Mouse (Mus musculus) lung, adult 2 months (tissue): ENCODE results near the gene Mcl1. TPM values are rescaled to one million over a fixed set of nuclear protein-coding genes. Genes with fewer than 3 reads are reported as not detected.

Experiments
- DNase-seq: peaks from one replicate; pipeline ENCODE4 v3.0.0; 2022
- H3K4me1 ChIP-seq: fragments of 200-500 bp; 2 replicates; pipeline ENCODE4 v1.6.1; 2011; ENCODE audit warnings: low read length; ENCODE audit not compliant: control insufficient read depth, insufficient read depth
- H3K4me3 ChIP-seq: fragments of 200-500 bp; replicated peaks from 2 replicates; pipeline ENCODE3; 2011; ENCODE audit warnings: low read depth, mild to moderate bottlenecking, control low read depth, low read length; ENCODE audit errors: extremely low read depth
- CTCF ChIP-seq: fragments of 200-500 bp; IDR thresholded peaks from 2 replicates; pipeline ENCODE4 v1.5.1; 2011; ENCODE audit warnings: mild to moderate bottlenecking, low read length, control low read depth; ENCODE audit not compliant: insufficient read depth
- POLR2A ChIP-seq: fragments of 200-500 bp; IDR thresholded peaks from 2 replicates; pipeline ENCODE4 v1.6.1; 2011; ENCODE audit warnings: low read depth, mild to moderate bottlenecking, control low read depth, low read length, borderline replicate concordance; ENCODE audit errors: extremely low read depth
- WGBS: fragments of 180-500 bp; shearing (Covaris S2); methylation state at CpG from one replicate; pipeline ENCODE4 v1.1.7; 2018; 5-methylcytosine and 5-hydroxymethylcytosine counted together
- polyA plus RNA-seq: library from polyadenylated mRNA; depleted of rRNA; stranded (reverse); fragments of >200 nt; gene quantifications from 2 replicates; pipeline ENCODE4 v1.2.3, GENCODE M21; 2012

Mcl1 gene
- polyA plus RNA-seq, 1 experiment: 89.2 TPM

GRCm38 (mm10) chr3:95692677-95693076 lies 34.1 kb downstream of the Mcl1 start:
- H3K4me1 ChIP-seq: peaks cover 26% of the 10 kb centered on the region
- TF ChIP-seq POLR2A (no peak), CTCF (no peak)
- WGBS: 41% methylated on average over 6 of the region's 6 CpGs
- no peak overlapping the region for H3K4me3 ChIP-seq
- DNase-seq: no peak

- Histone ChIP-seq H3K4me1 (peaks cover 26% of the 10 kb centered on the region), H3K4me3 (no peak overlapping the region)
- TF ChIP-seq POLR2A: no peak
- TF ChIP-seq CTCF: no peak
- peak; percentile 39 for DNase-seq
- WGBS: 25% methylated on average over 11 of the region's 11 CpGs
Observed at GRCm38 (mm10) chr3:95693821-95694807, 35.5 kb downstream of the Mcl1 start.

- Histone ChIP-seq H3K4me3 (no peak overlapping the region), H3K4me1 (peaks cover 26% of the 10 kb centered on the region)
- TF ChIP-seq POLR2A: no peak
- no peak for TF ChIP-seq CTCF
- WGBS: 82% methylated on average over 11 of the region's 11 CpGs
- DNase-seq: peak; percentile 15
Observed at GRCm38 (mm10) chr3:95694808-95695703, 36.5 kb downstream of the Mcl1 start.

- WGBS: 74% methylated on average over 3 of the region's 3 CpGs
- Histone ChIP-seq H3K4me3 (no peak overlapping the region), H3K4me1 (peaks cover 30% of the 10 kb centered on the region)
- no peak for TF ChIP-seq POLR2A
- no peak for TF ChIP-seq CTCF
- no peak for DNase-seq
Observed at GRCm38 (mm10) chr3:95695796-95696195, 37.2 kb downstream of the Mcl1 start.

GRCm38 (mm10) chr3:95696360-95696759 lies 37.8 kb downstream of the Mcl1 start:
- TF ChIP-seq CTCF: no peak
- no peak for TF ChIP-seq POLR2A
- peak; percentile 57 for DNase-seq
- peaks cover 30% of the 10 kb centered on the region for H3K4me1 ChIP-seq
- no peak overlapping the region for H3K4me3 ChIP-seq
- 29% methylated on average over 7 of the region's 7 CpGs for WGBS

GRCm38 (mm10) chr3:95698286-95698685 lies 39.7 kb downstream of the Mcl1 start:
- WGBS: 95% methylated on average over 4 of the region's 4 CpGs
- TF ChIP-seq POLR2A (no peak), CTCF (no peak)
- no peak for DNase-seq
- Histone ChIP-seq H3K4me3 (no peak overlapping the region), H3K4me1 (peaks cover 28% of the 10 kb centered on the region)

- H3K4me1 ChIP-seq: peaks cover 10% of the 10 kb centered on the region
- no peak for TF ChIP-seq POLR2A
- no peak for TF ChIP-seq CTCF
- no peak overlapping the region for H3K4me3 ChIP-seq
- DNase-seq: no peak
- WGBS: 56% methylated on average over 6 of the region's 6 CpGs
Observed at GRCm38 (mm10) chr3:95700233-95700681, 41.7 kb downstream of the Mcl1 start.

GRCm38 (mm10) chr3:95701085-95701484 lies 42.5 kb downstream of the Mcl1 start:
- no peak overlapping the region for H3K4me3 ChIP-seq
- TF ChIP-seq CTCF (no peak), POLR2A (no peak)
- no peak for DNase-seq
- H3K4me1 ChIP-seq: peaks cover 10% of the 10 kb centered on the region
- 83% methylated on average over 2 of the region's 2 CpGs for WGBS

GRCm38 (mm10) chr3:95701877-95702540 lies 43.4 kb downstream of the Mcl1 start:
- Histone ChIP-seq H3K4me1 (peaks cover 4% of the 10 kb centered on the region; the same call in 1 of the 2 replicates), H3K4me3 (peak overlapping the region; percentile 42)
- WGBS: 12% methylated on average over 24 of the region's 24 CpGs
- DNase-seq: peak; percentile 68
- TF ChIP-seq POLR2A (no peak), CTCF (peak; percentile 13; the same call in 1 of the 2 replicates)
